9 mouse cellular contexts compared by ENCODE assay signal in genomic region chr17:35997713-35998510, GRCm38 (mm10). TPM values are rescaled to one million over a fixed set of nuclear protein-coding genes. Genes with fewer than 3 reads are reported as not detected.
DNase-seq lines count a peak whose midpoint lies in the region; ATAC-seq lines count a peak whose summit lies in the region.
"Had no signal": no experiment of that assay in that cellular context is flagged by ENCODE, and none has a peak within 500 bp of the region (broad histone marks: within the 10 kb centered on the region; RNA-seq: fewer than 3 reads in every experiment).

No protein-coding gene starts in this region.

- DNase-seq in R1 (ENCODE audit: low read depth, low spot score) = peak; percentile 77
- DNase-seq in liver, embryonic 13.5 days = peak; percentile 61
- DNase-seq in spleen, postnatal 36 days (ENCODE audit: low spot score in 2 of 2) = peak; percentile 81 to 89
- DNase-seq in gastrocnemius, postnatal 14 days = no peak
- DNase-seq in gastrocnemius, postnatal 4 days (ENCODE audit: low spot score in 2 of 2) = no peak
- DNase-seq in right cerebral cortex, postnatal 36 days (ENCODE audit: low spot score in 2 of 2) = no peak

- H3K4me2 ChIP-seq in intestine, embryonic 15.5 days (replicated peaks) = 0 out of 2 replicates have a peak overlapping the region, but pooled peaks have one; percentile 6
- H3K4me2 ChIP-seq in intestine, embryonic 16.5 days (ENCODE audit: low read depth, low read length) = no peak overlapping the region
- H3K4me2 ChIP-seq in liver, embryonic 13.5 days = peak overlapping the region; percentile 58
- H3K4me2 ChIP-seq: limb, embryonic 15.5 days had no signal

- no peak for ATAC-seq in intestine, embryonic 15.5 days
- ATAC-seq in intestine, embryonic 16.5 days = no peak
- peak; percentile 50 for ATAC-seq in liver, embryonic 13.5 days (ENCODE audit: low read depth)

- H3K4me1 ChIP-seq in intestine, embryonic 15.5 days (replicated peaks) = 0 out of 2 replicates have a peak, but pooled peaks cover 10% of the 10 kb centered on the region
- peaks cover 11% of the 10 kb centered on the region; the same call in 1 of the 2 replicates for H3K4me1 ChIP-seq in intestine, embryonic 16.5 days (ENCODE audit: control insufficient read depth, insufficient read depth, low read length)
- peaks cover 82% of the 10 kb centered on the region for H3K4me1 ChIP-seq in liver, embryonic 13.5 days (replicated peaks)

- 56% methylated on average over 12 of the region's 12 CpGs for WGBS in intestine, embryonic 15.5 days
- WGBS in intestine, embryonic 16.5 days = 63% methylated on average over 12 of the region's 12 CpGs
- 33% methylated on average over 12 of the region's 12 CpGs for WGBS in liver, embryonic 13.5 days (ENCODE audit: insufficient replicate concordance)

- intact Hi-C loops in gastrocnemius, postnatal 14 days (cut with DNase I; ENCODE audit: low total_unique reads) = loop anchor here (2.0 kb wide), 1 partner anchor 37 kb away; no protein-coding TSS in a partner anchor

- H3K27me3 ChIP-seq in intestine, embryonic 15.5 days (replicated peaks) = no peaks in the 10 kb centered on the region
- H3K27me3 ChIP-seq in intestine, embryonic 16.5 days (replicated peaks; ENCODE audit: control insufficient read depth, insufficient read depth, low read length) = no peaks in the 10 kb centered on the region
- H3K27me3 ChIP-seq in liver, embryonic 13.5 days = no peaks in the 10 kb centered on the region
- H3K27me3 ChIP-seq: limb, embryonic 15.5 days had no signal

- H3K4me3 ChIP-seq in intestine, embryonic 15.5 days (replicated peaks) = no peak overlapping the region
- no peak overlapping the region for H3K4me3 ChIP-seq in intestine, embryonic 16.5 days (ENCODE audit: low read length)
- H3K4me3 ChIP-seq in liver, embryonic 13.5 days (replicated peaks) = peak overlapping the region; percentile 56
- H3K4me3 ChIP-seq: limb, embryonic 15.5 days had no signal

- no peak overlapping the region for H3K9ac ChIP-seq in intestine, embryonic 15.5 days
- H3K9ac ChIP-seq in intestine, embryonic 16.5 days (ENCODE audit: low read depth, low read length) = no peak overlapping the region
- H3K9ac ChIP-seq in liver, embryonic 13.5 days = peak overlapping the region; percentile 67
- H3K9ac ChIP-seq: limb, embryonic 15.5 days had no signal

- H3K27ac ChIP-seq in intestine, embryonic 15.5 days = no peak overlapping the region
- H3K27ac ChIP-seq in intestine, embryonic 16.5 days (ENCODE audit: low read length) = no peak overlapping the region
- H3K27ac ChIP-seq in liver, embryonic 13.5 days = peak overlapping the region; percentile 82
- H3K27ac ChIP-seq: limb, embryonic 15.5 days had no signal

- no peaks in the 10 kb centered on the region for H3K9me3 ChIP-seq in intestine, embryonic 15.5 days
- H3K9me3 ChIP-seq in intestine, embryonic 16.5 days (ENCODE audit: control insufficient read depth, low read length) = no peaks in the 10 kb centered on the region; the same call in 1 of the 2 replicates
- peaks cover 14% of the 10 kb centered on the region for H3K9me3 ChIP-seq in liver, embryonic 13.5 days (replicated peaks)
- H3K9me3 ChIP-seq: limb, embryonic 15.5 days had no signal

- no peaks in the 10 kb centered on the region for H3K36me3 ChIP-seq in intestine, embryonic 15.5 days
- no peaks in the 10 kb centered on the region for H3K36me3 ChIP-seq in intestine, embryonic 16.5 days (ENCODE audit: control insufficient read depth, insufficient read depth, low read length)
- H3K36me3 ChIP-seq in liver, embryonic 13.5 days = peaks cover 19% of the 10 kb centered on the region
- H3K36me3 ChIP-seq: limb, embryonic 15.5 days had no signal

RNA-seq across cellular contexts. Expression of gene Prr3, which starts 17.9 kb away (rescaled TPM):
- polyA plus RNA-seq in intestine, embryonic 15.5 days (2015; fragmentation: Nextera tagmentation; extraction: Ambion mirVana) = 24.5 and 25.7 TPM in 2 replicates
- 22.5 and 25.9 TPM in 2 replicates for polyA plus RNA-seq in intestine, embryonic 16.5 days (2015; fragmentation: Nextera tagmentation; extraction: Ambion mirVana)
- 8.3 and 8.7 TPM in 2 replicates for polyA plus RNA-seq in liver, embryonic 13.5 days (2015; fragmentation: Nextera tagmentation; extraction: Ambion mirVana)
- 1 to 10 TPM; 4.2 to 5.0 TPM for total RNA-seq in gastrocnemius, postnatal 14 days (2021)
- 10 to 100 TPM; 13.2 to 15.0 TPM for total RNA-seq in gastrocnemius, postnatal 4 days (2021)

RNA-seq across cellular contexts. Expression of gene Gnl1, which starts 18.3 kb away (rescaled TPM):
- 37.5 and 39.9 TPM in 2 replicates for polyA plus RNA-seq in intestine, embryonic 15.5 days (2015; fragmentation: Nextera tagmentation; extraction: Ambion mirVana)
- polyA plus RNA-seq in intestine, embryonic 16.5 days (2015; fragmentation: Nextera tagmentation; extraction: Ambion mirVana) = 35.8 and 36.4 TPM in 2 replicates
- 14.6 and 15.2 TPM in 2 replicates for polyA plus RNA-seq in liver, embryonic 13.5 days (2015; fragmentation: Nextera tagmentation; extraction: Ambion mirVana)
- 10 to 100 TPM; 16.3 to 19.0 TPM for total RNA-seq in gastrocnemius, postnatal 14 days (2021)
- total RNA-seq in gastrocnemius, postnatal 4 days (2021) = 10 to 100 TPM; 34.3 to 38.7 TPM

RNA-seq across cellular contexts. Expression of gene H2-T24, which starts 22.4 kb away (rescaled TPM):
- 2.0 and 2.8 TPM in 2 replicates for polyA plus RNA-seq in intestine, embryonic 15.5 days (2015; fragmentation: Nextera tagmentation; extraction: Ambion mirVana)
- 1.8 TPM in 2 replicates for polyA plus RNA-seq in intestine, embryonic 16.5 days (2015; fragmentation: Nextera tagmentation; extraction: Ambion mirVana)
- 5.2 and 5.7 TPM in 2 replicates for polyA plus RNA-seq in liver, embryonic 13.5 days (2015; fragmentation: Nextera tagmentation; extraction: Ambion mirVana)
- total RNA-seq in gastrocnemius, postnatal 14 days (2021) = under 1 TPM; 0.62 to 0.93 TPM
- under 1 TPM; 0.44 to 0.76 TPM for total RNA-seq in gastrocnemius, postnatal 4 days (2021)

RNA-seq across cellular contexts. Expression of gene Abcf1, which starts 28.4 kb away (rescaled TPM):
- 91.6 and 99.9 TPM in 2 replicates for polyA plus RNA-seq in intestine, embryonic 15.5 days (2015; fragmentation: Nextera tagmentation; extraction: Ambion mirVana)
- polyA plus RNA-seq in intestine, embryonic 16.5 days (2015; fragmentation: Nextera tagmentation; extraction: Ambion mirVana) = 88.5 and 90.2 TPM in 2 replicates
- polyA plus RNA-seq in liver, embryonic 13.5 days (2015; fragmentation: Nextera tagmentation; extraction: Ambion mirVana) = 81.3 and 110 TPM in 2 replicates
- 10 to 100 TPM; 64.1 to 66.7 TPM for total RNA-seq in gastrocnemius, postnatal 14 days (2021)
- 10 to 100 TPM; 74.3 to 75.6 TPM for total RNA-seq in gastrocnemius, postnatal 4 days (2021)

RNA-seq across cellular contexts. Expression of gene H2-T23, which starts 34.7 kb away (rescaled TPM):
- polyA plus RNA-seq in intestine, embryonic 15.5 days (2015; fragmentation: Nextera tagmentation; extraction: Ambion mirVana) = 9.3 and 14.2 TPM in 2 replicates
- 17.7 and 19.4 TPM in 2 replicates for polyA plus RNA-seq in intestine, embryonic 16.5 days (2015; fragmentation: Nextera tagmentation; extraction: Ambion mirVana)
- 23.1 and 24.0 TPM in 2 replicates for polyA plus RNA-seq in liver, embryonic 13.5 days (2015; fragmentation: Nextera tagmentation; extraction: Ambion mirVana)
- 1 to 10 TPM; 6.4 to 7.7 TPM for total RNA-seq in gastrocnemius, postnatal 14 days (2021)
- 1 to 10 TPM; 5.0 to 5.7 TPM for total RNA-seq in gastrocnemius, postnatal 4 days (2021)

Comparison
In these comparisons a context has a peak if more than half of its experiments do, and no peak if none do; other contexts are left out.
1. DNase-seq: peak in R1 (single experiment), liver, embryonic 13.5 days (single experiment) and spleen, postnatal 36 days (2 of 2); none in gastrocnemius, postnatal 14 days (single experiment), gastrocnemius, postnatal 4 days (0 of 2) and right cerebral cortex, postnatal 36 days (0 of 2).